Mouse (Mus musculus) ovary, postnatal 14 days (tissue): Measurements from ENCODE around the gene Ing1.

Experiments
- DNase-seq: peaks from one replicate; pipeline ENCODE4 v3.0.0; 2022; ENCODE audit warnings: low spot score

Gene Ing1

DNA sequence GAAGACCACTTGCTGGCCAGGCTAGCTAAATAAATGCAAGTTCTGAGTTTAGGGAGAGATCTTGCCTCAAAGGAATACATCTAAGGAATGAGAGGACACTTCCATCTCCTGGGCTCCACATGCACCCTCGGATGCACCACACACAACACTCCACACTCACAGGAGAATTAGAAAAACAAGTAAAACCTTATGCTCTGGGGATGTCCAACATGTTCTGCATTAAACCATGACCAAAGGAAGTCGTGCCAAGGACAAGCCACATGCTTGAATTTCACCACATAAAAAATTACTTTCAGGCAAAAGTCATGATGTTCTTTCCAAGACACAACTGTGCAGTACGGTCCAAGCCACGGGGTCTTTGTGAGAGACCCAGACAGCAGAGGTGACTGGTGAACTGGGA lies 36.5 kb downstream of the Ing1 start:
- no peak for DNase-seq

DNA sequence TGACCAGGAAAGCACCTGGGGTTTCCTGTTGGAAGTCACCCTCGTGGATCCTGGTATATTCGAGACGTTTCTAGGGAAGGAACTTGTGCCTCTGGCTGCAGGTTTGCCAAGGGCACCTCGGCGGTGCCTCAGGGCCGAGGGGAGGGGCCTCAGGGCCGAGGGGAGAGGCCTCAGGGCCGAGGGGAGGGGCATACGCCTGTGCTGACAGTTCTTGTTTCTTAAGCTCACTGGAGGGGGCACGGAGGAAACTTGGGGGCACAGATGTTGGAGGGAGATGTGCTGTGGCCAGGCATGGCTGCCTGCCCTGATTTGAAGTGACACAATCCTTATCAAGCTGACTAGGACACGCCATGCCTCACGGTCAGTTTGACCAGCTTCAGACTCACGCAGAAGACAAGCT lies 36.9 kb downstream of the Ing1 start:
- no peak for DNase-seq

DNA sequence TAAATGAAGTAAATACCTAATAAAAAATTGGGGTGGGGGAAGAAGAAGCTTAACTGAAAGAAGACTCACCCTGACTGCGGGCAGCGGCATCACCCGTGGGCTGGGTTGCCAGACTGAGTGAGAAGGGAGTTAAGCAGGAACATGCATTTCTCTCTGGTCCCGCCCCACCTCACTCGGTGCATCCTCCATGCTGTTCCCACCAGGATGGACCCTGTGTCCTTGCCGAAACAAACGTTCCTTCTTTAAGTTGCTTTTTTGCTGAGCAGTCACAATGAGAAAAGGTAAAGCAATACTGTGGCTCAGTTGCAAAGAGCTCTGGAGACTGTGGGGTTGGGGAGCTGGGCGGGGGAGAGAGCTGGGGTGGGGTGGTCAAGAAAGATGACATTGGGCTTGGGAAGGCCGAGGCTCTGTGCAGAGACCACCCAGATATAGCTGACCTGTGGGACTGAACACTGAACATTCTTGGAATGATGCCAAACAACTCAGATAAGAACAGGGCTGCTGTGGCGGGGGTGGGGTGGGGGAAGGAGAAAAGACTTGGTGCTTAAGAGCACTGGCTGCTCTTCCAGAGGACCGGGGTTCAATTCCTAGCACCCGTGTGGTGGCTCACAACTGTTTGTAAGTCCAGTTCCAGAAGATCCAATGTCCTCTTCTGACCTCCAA lies 38.0 kb downstream of the Ing1 start:
- DNase-seq, result no peak

DNA sequence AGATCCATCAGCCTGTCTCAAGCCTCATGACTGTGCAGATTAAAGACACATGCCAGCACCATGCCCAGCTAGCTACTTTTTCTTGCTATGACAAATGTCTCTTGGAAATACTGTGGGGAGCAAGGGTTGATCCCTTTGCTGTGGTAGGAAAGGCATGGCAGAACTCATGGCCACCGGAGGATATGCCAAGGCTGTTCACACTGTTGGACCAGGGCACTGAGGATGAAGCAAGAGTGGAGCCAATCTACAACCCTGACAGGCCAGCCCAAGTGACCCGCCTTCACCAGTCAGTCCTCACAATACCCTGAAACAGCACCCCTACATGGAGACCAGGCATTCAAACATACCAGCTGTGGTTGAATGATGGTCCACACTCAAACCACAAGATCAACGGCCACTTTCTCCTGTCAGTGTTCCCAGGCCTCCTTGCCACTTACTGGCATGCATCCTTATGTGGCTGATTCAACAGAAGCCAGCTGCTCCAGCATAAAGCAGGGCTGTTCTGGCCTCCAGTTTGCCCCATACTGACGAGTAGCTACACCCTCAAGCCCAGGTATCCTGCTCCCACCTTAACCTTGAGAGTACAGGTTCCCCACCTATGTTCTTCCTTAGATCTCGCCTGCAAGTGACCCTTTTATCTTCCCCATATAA lies 45.1 kb downstream of the Ing1 start:
- no peak for DNase-seq

DNA sequence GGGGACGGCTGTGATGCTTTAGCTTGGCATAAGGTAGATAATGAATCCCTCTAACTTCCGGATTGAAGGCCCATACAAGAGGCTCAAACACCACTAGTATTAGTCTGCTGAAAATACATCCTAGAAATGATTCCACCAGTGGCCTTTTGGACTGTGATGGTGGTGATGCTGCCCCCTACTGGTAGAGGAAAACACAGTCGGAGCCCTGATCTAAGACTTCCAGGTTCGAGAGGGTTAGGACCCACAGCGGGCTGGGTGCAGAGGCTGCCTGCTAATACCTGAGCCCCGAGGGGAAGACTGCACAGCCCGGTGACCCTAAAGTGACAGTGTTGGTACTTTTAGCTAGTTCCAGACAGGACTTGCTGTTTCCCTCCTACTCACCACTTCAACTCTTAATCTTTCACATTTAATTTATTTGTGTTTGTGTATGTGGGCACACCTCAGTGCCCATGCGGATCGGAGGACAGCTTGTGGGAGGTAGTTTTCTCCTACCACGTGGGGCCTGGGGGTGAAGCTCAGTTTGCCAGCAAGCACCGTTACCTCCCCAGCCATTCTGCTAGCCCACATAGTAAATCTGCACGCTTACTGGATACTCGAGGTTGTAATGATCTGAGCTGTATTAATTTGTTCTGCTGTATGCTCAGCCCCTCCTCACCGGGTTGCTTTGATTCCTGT lies 46.8 kb downstream of the Ing1 start:
- peak; percentile 62 for DNase-seq

DNA sequence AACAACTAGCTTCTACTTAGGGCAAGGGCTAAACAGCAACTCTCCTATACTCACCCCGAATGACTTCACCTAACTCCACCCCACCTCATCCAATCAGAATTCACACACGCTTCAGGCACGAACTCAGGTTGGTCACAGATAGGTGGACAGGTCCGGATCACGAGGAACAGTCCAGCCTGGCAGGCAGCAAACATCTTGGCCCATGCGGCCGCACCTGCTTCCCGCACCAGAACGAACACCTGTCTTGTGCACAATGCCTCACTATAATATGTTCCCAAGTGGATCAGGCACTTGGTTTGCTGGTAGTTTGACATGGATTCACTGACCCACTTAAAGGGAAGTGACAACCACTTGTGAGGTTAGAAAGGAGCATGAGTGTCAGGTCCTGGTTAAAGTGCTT lies 53.5 kb downstream of the Ing1 start:
- DNase-seq, result no peak
